Mouse (Mus musculus) layer of hippocampus, adult 18-20 months (tissue): ENCODE measurements around the gene Ppp1r18. TPM values are rescaled to one million over a fixed set of nuclear protein-coding genes. Genes with fewer than 3 reads are reported as not detected.

Experiments used
- microRNA-seq, 2 experiments: library from miRNA; unstranded; fragments of <30 nt; microRNA quantifications; one replicate each; pipeline ENCODE4 v1.2.0; 2021
- total RNA-seq, 2 experiments: library from RNA; stranded (reverse); gene quantifications; 2 replicates each; pipeline ENCODE4 v1.2.3; 2021

Gene Ppp1r18
- total RNA-seq, 2 experiments from 2014 or later: 7.1 to 7.6 TPM

Small RNA genes within 50 kb of the gene (microRNA-seq; reads per million reads assigned to microRNA genes)
- gene Gm28033 (0 to 0.59 reads per million in 2 experiments), gene Mir1894 (0 to 0.25 reads per million in 2 experiments)

Other genes starting within 250 kb of the Ppp1r18 start
- not detected for gene Gm9573, start 239.0 kb upstream of the Ppp1r18 start, total RNA-seq
- gene Mucl3, start 221.9 kb upstream of the Ppp1r18 start, total RNA-seq: not detected
- 10 to 100 TPM; 35.9 to 37.4 TPM for gene Vars2, start 198.0 kb upstream of the Ppp1r18 start, total RNA-seq
- gene Gtf2h4, start 191.9 kb upstream of the Ppp1r18 start, total RNA-seq: 10 to 100 TPM; 33.3 to 34.5 TPM
- gene Ddr1, start 161.0 kb upstream of the Ppp1r18 start, total RNA-seq: 10 to 100 TPM; 59.0 to 59.7 TPM
- 1 to 10 TPM; 5.2 to 6.0 TPM for gene Ier3, start 43.9 kb upstream of the Ppp1r18 start, total RNA-seq
- gene Flot1, start 42.4 kb upstream of the Ppp1r18 start, total RNA-seq: 100 to 1,000 TPM; 122 to 131 TPM
- 100 to 1,000 TPM; 326 to 341 TPM for gene Tubb5, start 27.3 kb upstream of the Ppp1r18 start, total RNA-seq
- 10 to 100 TPM; 17.2 to 18.5 TPM for gene Mdc1, start 24.1 kb upstream of the Ppp1r18 start, total RNA-seq
- gene Nrm, start 4.3 kb upstream of the Ppp1r18 start, total RNA-seq: 1 to 10 TPM; 1.6 to 1.9 TPM
- 10 to 100 TPM; 25.0 to 30.2 TPM for gene Dhx16, start 14.2 kb downstream of the Ppp1r18 start, total RNA-seq
- 10 to 100 TPM; 52.9 to 56.7 TPM for gene 2310061I04Rik, start 31.8 kb downstream of the Ppp1r18 start, total RNA-seq
- gene Atat1, start 44.5 kb downstream of the Ppp1r18 start, total RNA-seq: 10 to 100 TPM; 51.0 to 59.0 TPM
- gene Mrps18b, start 50.8 kb downstream of the Ppp1r18 start, total RNA-seq: 10 to 100 TPM; 37.8 to 44.3 TPM
- 10 to 100 TPM; 66.5 to 72.5 TPM for gene Ppp1r10, start 50.8 kb downstream of the Ppp1r18 start, total RNA-seq
- gene Abcf1, start 104.2 kb downstream of the Ppp1r18 start, total RNA-seq: 10 to 100 TPM; 65.0 to 73.2 TPM
- 100 to 1,000 TPM; 147 to 150 TPM for gene Gnl1, start 114.3 kb downstream of the Ppp1r18 start, total RNA-seq
- 10 to 100 TPM; 39.8 to 41.6 TPM for gene Prr3, start 114.6 kb downstream of the Ppp1r18 start, total RNA-seq
- gene H2-T24, start 155.0 kb downstream of the Ppp1r18 start, total RNA-seq: 1 to 10 TPM; 1.1 to 1.2 TPM
- gene H2-T23, start 167.3 kb downstream of the Ppp1r18 start, total RNA-seq: 1 to 10 TPM; 5.4 to 5.9 TPM
- 10 to 100 TPM; 13.9 to 15.2 TPM for gene H2-T22, start 177.2 kb downstream of the Ppp1r18 start, total RNA-seq
- not detected for gene Gm6034, start 177.4 kb downstream of the Ppp1r18 start, total RNA-seq
- gene Gm11127, start 192.8 kb downstream of the Ppp1r18 start, total RNA-seq: 1 to 10 TPM in 1 of 2 experiments, under 1 TPM in 1; 0.89 to 1.6 TPM